Mouse (Mus musculus) limb, embryonic 11.5 days (tissue): ENCODE measurements around the gene Anapc7. TPM values are rescaled to one million over a fixed set of nuclear protein-coding genes. Genes with fewer than 3 reads are reported as not detected.

Source experiments
- ATAC-seq: fragments of 200-750 bp; cut with Nextera tagmentation; 2 replicates; pipeline ENCODE4 v1.8.0; 2017; ENCODE audit warnings: low read depth; ENCODE audit not compliant: insufficient number of reproducible peaks, low FRiP score, low TSS enrichment
- DNase-seq: peaks from one replicate; pipeline ENCODE4 v3.0.0-alpha.2; 2015; ENCODE audit warnings: low spot score
- H3K27ac ChIP-seq: fragments of 300-500 bp; sonication (generic); replicated peaks from 2 replicates; pipeline ENCODE4 v1.5.1; 2014; ENCODE audit warnings: low read depth, mild to moderate bottlenecking, low read length
- H3K27me3 ChIP-seq: fragments of 300-500 bp; sonication (generic); 2 replicates; pipeline ENCODE4 v1.6.1; 2014; ENCODE audit warnings: mild to moderate bottlenecking, low read length, mixed read lengths; ENCODE audit not compliant: control insufficient read depth, insufficient read depth
- H3K36me3 ChIP-seq: fragments of 300-500 bp; sonication (generic); 2 replicates; pipeline ENCODE4 v1.6.1; 2014; ENCODE audit warnings: mild to moderate bottlenecking, low read length, moderate library complexity, mixed read lengths; ENCODE audit not compliant: control insufficient read depth, insufficient read depth
- H3K4me1 ChIP-seq: fragments of 300-500 bp; sonication (generic); 2 replicates; pipeline ENCODE4 v1.6.1; 2014; ENCODE audit warnings: low read length, mixed read lengths; ENCODE audit not compliant: control insufficient read depth, insufficient read depth
- H3K4me2 ChIP-seq: fragments of 300-500 bp; sonication (generic); 2 replicates; pipeline ENCODE4 v1.6.1; 2014; ENCODE audit warnings: low read depth, mild to moderate bottlenecking, moderate library complexity; ENCODE audit not compliant: severe bottlenecking
- H3K4me3 ChIP-seq: fragments of 300-500 bp; sonication (generic); 2 replicates; pipeline ENCODE4 v1.5.1; 2014; ENCODE audit warnings: low read depth, low read length
- H3K9ac ChIP-seq: fragments of 300-500 bp; sonication (generic); 2 replicates; pipeline ENCODE4 v1.6.1; 2014; ENCODE audit warnings: mild to moderate bottlenecking, low read length
- H3K9me3 ChIP-seq: fragments of 300-500 bp; sonication (generic); 2 replicates; pipeline ENCODE4 v1.6.1; 2016; ENCODE audit warnings: low read length; ENCODE audit not compliant: control insufficient read depth
- WGBS: fragments of 180-500 bp; shearing (Covaris S2); extraction: QIAGEN DNeasy Blood & Tissue Kit; methylation state at CpG from one replicate; pipeline ENCODE4 v1.1.7; 2014; 5-methylcytosine and 5-hydroxymethylcytosine counted together
- polyA plus RNA-seq: library from polyadenylated mRNA; unstranded; fragments of >200 nt; fragmentation: Nextera tagmentation; extraction: Ambion mirVana; gene quantifications from 2 replicates; pipeline ENCODE4 v1.2.1, GENCODE M21; 2014

The Anapc7 gene
- polyA plus RNA-seq, 1 experiment from 2014 or later: 33.9 TPM

DNA sequence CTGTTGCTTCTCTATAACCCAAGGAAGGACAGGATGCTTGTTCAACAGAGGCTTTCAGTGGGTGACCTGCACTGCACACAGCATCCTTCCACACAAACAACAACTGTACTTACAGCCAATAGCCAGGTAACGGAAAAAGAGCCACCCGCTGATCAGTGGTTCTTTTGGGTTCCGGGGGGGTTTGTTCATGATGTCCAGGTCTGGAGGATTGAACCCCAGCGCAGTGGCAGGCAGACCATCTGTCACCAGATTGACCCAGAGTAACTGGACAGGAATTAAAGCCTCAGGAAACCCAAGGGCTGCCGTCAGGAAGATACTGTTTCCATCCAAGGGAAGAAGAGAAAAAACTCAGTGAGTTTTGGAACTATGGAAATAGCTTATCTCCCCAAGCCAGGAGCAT lies 37.8 kb downstream of the Anapc7 start:
- Histone ChIP-seq H3K9ac (no peak overlapping the region), H3K27ac (no peak overlapping the region), H3K4me2 (no peak overlapping the region), H3K36me3 (peaks cover 64% of the 10 kb centered on the region), H3K4me3 (no peak overlapping the region), H3K4me1 (no peaks in the 10 kb centered on the region), H3K9me3 (no peaks in the 10 kb centered on the region), H3K27me3 (no peaks in the 10 kb centered on the region)
- WGBS: 95% methylated on average over 5 of the region's 5 CpGs
- no peak for DNase-seq
- ATAC-seq: no peak

DNA sequence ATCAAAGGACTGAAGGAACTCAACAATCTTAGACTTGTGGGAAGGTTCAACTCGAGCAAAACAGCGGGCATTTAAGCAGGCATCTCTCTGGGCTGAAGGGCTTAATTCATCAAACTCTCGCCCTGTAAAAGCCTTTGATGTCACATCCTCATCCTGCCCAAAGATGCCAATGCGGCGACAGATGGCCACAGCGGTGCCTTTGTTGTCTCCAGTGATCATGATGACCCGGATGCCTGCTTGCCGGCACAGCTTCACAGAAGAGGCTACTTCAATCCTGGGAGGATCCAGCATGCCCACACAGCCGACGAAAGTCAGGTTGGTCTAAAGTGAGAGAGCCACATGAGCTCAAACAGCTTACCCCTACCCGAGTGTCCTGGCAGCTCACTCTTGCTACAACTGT lies 39.2 kb downstream of the Anapc7 start:
- Histone ChIP-seq H3K4me3 (no peak overlapping the region), H3K4me1 (no peaks in the 10 kb centered on the region), H3K27ac (no peak overlapping the region), H3K9ac (no peak overlapping the region), H3K4me2 (no peak overlapping the region), H3K27me3 (no peaks in the 10 kb centered on the region), H3K36me3 (peaks cover 55% of the 10 kb centered on the region), H3K9me3 (no peaks in the 10 kb centered on the region)
- ATAC-seq (no peak), DNase-seq (no peak)
- 77% methylated on average over 11 of the region's 11 CpGs for WGBS

DNA sequence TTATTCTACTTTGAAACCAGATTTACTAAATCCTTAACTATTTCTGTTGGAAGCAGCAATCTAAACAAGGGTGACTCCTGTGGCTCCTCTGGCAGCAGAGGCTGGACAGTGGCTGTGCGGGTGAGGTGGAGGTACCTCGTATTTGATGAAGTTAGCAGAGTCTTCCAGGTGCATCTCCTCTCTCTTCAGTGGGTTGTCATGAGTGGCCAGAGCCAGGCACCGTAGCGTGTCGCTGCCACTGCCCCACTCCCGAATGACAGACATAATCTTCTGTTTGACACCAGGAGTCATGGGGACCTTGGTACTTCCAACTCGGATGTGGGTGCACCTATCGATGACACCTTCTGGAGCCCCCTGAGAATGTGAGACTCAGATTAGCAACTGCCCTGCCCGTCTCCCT lies 39.9 kb downstream of the Anapc7 start:
- peaks cover 59% of the 10 kb centered on the region for H3K36me3 ChIP-seq
- ATAC-seq: no peak
- no peaks in the 10 kb centered on the region for H3K4me1 ChIP-seq

DNA sequence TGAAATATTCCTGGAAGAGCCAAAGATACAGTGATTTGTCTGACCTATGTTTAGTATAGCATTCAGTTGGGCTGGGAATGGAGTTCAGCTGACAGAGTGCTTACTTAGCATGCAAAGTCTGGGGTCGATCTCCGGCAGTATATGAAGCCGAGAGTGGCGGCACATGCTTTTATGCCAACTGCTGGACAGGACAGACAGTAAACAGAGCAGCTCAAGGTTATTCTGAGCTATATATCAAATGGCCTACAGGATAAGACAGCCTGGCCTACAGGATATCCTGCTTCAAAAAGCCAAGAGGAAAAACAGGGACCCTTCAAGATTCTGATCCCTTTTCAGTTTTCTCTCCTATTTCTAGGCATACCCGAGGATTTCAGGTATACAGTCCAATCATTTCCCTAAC lies 50.2 kb downstream of the Anapc7 start:
- WGBS: 84% methylated on average over 5 of the region's 5 CpGs
- no peak overlapping the region for H3K9ac ChIP-seq
- ATAC-seq: no peak
- no peak overlapping the region for H3K4me2 ChIP-seq
- DNase-seq: no peak
- H3K4me3 ChIP-seq: no peak overlapping the region
- no peaks in the 10 kb centered on the region for H3K4me1 ChIP-seq
- peaks cover 49% of the 10 kb centered on the region for H3K36me3 ChIP-seq
- H3K27ac ChIP-seq: no peak overlapping the region
- no peaks in the 10 kb centered on the region for H3K9me3 ChIP-seq
- no peaks in the 10 kb centered on the region for H3K27me3 ChIP-seq

More for the DNA sequence above, 39.9 kb downstream of the Anapc7 start:
- no peaks in the 10 kb centered on the region for H3K9me3 ChIP-seq
- H3K27ac ChIP-seq: no peak overlapping the region
- WGBS: 95% methylated on average over 9 of the region's 9 CpGs
- H3K9ac ChIP-seq: no peak overlapping the region
- no peak overlapping the region for H3K4me3 ChIP-seq
- H3K4me2 ChIP-seq: no peak overlapping the region
- H3K27me3 ChIP-seq: no peaks in the 10 kb centered on the region
- DNase-seq: no peak

DNA sequence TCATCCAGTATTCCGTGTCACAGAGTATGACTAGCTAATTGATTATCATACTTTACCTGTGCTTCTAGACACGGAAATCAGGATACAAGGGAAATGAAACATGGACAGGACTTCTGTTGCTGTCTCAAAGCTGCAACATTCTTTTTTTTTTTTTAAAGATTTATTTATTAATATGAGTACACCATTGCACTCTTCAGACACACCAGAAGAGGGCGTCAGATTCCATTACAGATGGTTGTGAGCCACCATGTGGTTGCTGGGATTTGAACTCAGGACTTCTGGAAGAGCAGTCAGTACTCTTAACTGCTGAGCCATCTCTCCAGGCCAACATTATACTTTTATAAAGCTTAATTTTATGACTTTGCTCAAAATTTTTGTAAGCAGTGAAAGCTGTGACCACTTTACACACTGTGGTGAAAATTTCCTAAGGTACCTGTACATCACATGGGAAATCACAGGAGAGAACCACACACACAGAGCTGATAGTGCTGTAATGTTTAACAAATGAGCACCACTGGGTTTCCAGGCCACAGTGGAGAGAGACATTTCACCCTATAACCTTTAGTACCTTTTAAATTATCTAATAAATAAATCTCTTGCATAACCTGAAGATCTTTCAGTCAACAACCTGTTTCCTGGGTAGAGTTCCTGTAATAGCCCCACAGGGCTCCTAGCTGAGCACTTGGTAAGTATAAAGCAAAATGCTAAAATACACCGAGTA lies 53.3 kb downstream of the Anapc7 start:
- Histone ChIP-seq H3K4me2 (no peak overlapping the region), H3K4me3 (no peak overlapping the region), H3K9me3 (no peaks in the 10 kb centered on the region), H3K27me3 (no peaks in the 10 kb centered on the region), H3K27ac (no peak overlapping the region), H3K36me3 (peaks cover 25% of the 10 kb centered on the region), H3K9ac (no peak overlapping the region), H3K4me1 (no peaks in the 10 kb centered on the region)
- DNase-seq (no peak), ATAC-seq (no peak)
- 88% methylated on average over 4 of the region's 4 CpGs for WGBS

DNA sequence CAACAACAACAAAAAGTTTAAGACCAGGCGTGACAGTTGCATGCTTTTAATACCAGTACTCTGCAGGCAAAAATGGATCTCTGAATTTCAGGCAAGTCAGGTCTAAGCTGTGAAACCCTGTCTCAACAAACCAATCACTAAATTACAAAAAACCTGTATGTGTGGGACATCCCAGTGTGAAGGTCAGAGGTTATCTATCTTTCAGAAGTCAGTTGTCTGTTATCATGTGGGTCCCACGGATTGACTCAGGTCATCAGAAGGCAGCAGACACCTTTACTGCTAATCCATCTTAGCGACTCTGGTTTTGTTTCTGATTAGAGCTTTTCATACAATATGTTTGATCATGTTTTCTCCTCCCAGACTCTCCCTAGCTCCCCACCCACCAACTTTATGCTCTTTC lies 54.6 kb downstream of the Anapc7 start:
- H3K9ac ChIP-seq: no peak overlapping the region
- H3K27me3 ChIP-seq: no peaks in the 10 kb centered on the region
- no peak overlapping the region for H3K4me2 ChIP-seq
- H3K36me3 ChIP-seq: peaks cover 19% of the 10 kb centered on the region
- no peaks in the 10 kb centered on the region for H3K9me3 ChIP-seq
- ATAC-seq: no peak
- no peaks in the 10 kb centered on the region for H3K4me1 ChIP-seq
- no peak overlapping the region for H3K27ac ChIP-seq
- 72% methylated on average over 3 of the region's 3 CpGs for WGBS
- H3K4me3 ChIP-seq: no peak overlapping the region
- no peak for DNase-seq

DNA sequence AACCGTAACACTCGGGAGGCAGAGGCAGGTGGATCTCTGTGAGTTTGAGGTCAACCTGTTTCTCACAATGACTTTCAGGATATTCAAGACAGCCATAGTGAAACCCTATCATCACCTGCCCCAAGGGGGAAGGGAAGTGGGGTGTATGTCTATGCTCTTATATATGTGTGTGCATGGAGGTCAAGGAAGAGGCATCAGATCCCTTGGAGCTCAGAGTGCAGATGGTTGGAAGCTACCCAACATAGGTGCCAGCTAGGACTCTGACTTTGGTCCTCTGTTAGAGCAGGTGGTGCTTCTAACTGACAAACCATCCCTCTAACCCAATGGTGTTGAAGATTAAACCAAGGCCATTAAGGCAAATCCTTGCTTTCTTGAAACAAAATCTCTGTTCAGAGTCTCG lies 56.0 kb downstream of the Anapc7 start:
- no peak for DNase-seq

DNA sequence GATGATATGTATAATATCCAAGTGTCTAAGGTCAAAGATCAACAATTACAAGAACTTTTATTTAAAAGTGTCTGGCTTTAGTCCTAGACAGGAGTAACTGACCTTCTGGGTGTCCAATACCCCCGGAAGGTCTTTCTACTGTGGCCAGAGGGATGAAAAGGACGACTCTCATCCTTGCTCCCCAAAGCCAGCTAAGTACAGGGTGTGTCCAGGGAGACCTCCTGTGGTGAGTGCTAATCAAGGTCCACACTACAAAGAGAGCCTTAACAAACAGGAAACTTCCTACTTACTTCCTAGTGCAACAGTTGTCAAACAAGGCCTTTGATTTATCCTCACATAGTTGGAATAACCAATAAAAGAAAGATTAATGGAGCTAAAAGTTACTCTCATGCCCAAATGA lies 57.6 kb downstream of the Anapc7 start:
- Histone ChIP-seq H3K4me1 (no peaks in the 10 kb centered on the region), H3K27ac (no peak overlapping the region), H3K4me3 (no peak overlapping the region), H3K36me3 (peaks cover 13% of the 10 kb centered on the region; the same call in 1 of the 2 replicates), H3K27me3 (no peaks in the 10 kb centered on the region), H3K4me2 (no peak overlapping the region), H3K9ac (no peak overlapping the region), H3K9me3 (no peaks in the 10 kb centered on the region)
- ATAC-seq (no peak), DNase-seq (no peak)
- WGBS: 59% methylated on average over 2 of the region's 2 CpGs

More for the DNA sequence above, 56.0 kb downstream of the Anapc7 start:
- Histone ChIP-seq H3K27me3 (no peaks in the 10 kb centered on the region), H3K4me2 (no peak overlapping the region), H3K27ac (no peak overlapping the region), H3K4me3 (no peak overlapping the region), H3K9me3 (no peaks in the 10 kb centered on the region), H3K36me3 (peaks cover 10% of the 10 kb centered on the region; the same call in 1 of the 2 replicates), H3K9ac (no peak overlapping the region), H3K4me1 (no peaks in the 10 kb centered on the region)
- ATAC-seq: no peak
- WGBS: 95% methylated on average over 3 of the region's 3 CpGs

DNA sequence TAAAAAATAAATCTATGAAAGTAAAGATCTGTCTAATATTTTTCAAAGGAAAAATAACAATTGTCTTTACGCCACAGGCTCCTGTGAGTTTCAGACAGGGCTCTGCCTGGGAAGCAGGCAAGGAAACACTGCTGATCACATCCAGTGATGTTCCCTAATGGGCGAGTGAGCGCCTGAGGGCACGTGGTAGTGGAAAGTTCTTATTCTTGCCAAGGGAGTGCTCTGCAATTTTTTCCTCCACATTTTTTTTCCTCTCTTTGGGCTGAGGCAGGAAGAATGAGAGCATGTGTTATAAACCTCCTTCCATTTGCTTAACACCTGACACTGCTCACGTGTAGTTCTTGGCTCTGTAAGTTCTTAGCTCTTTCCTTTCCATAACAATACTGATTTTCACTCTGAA lies 60.4 kb downstream of the Anapc7 start:
- H3K9ac ChIP-seq: no peak overlapping the region
- H3K4me2 ChIP-seq: no peak overlapping the region
- H3K4me1 ChIP-seq: no peaks in the 10 kb centered on the region
- WGBS: 82% methylated on average over 5 of the region's 5 CpGs
- H3K27me3 ChIP-seq: no peaks in the 10 kb centered on the region
- no peak for DNase-seq
- H3K4me3 ChIP-seq: no peak overlapping the region
- no peaks in the 10 kb centered on the region for H3K9me3 ChIP-seq
- H3K27ac ChIP-seq: no peak overlapping the region
- no peak for ATAC-seq
- peaks cover 12% of the 10 kb centered on the region; the same call in 1 of the 2 replicates for H3K36me3 ChIP-seq
